Mouse (Mus musculus): Measurements from ENCODE around the gene Tecr.

DNA sequence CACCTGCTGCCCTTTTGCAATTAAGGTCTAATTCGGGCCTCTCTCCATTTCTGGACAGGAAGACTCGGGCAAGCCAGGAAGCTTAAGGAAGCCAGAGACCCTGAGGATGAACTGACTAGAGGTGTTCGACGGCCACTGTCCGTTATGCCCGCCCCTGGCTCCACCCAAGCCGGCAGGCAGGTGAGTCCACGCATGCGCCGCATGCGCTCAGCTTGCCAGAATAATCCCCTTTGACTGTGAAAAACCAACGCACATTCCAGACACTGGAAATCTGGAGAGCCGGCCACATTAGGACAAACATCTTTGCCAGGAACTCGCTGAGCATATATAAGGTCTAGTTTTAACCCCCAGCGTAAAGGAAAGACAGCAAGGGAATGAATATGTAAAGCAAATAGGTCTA lies 24.5 kb downstream of the Tecr start:
- TF ChIP-seq CTCF (IDR thresholded peaks at IDR 0.05; ENCODE audit: low read depth) (no peak), EP300 (IDR thresholded peaks at IDR 0.05; ENCODE audit: low read depth) (no peak)

Measured in heart, postnatal 0 days (tissue).